Mouse (Mus musculus) heart, embryonic 13.5 days (tissue): ENCODE measurements around the gene Sec63. TPM values are rescaled to one million over a fixed set of nuclear protein-coding genes. Genes with fewer than 3 reads are reported as not detected.

ENCODE experiments used
- ATAC-seq: fragments of 200-750 bp; cut with Nextera tagmentation; 2 replicates; pipeline ENCODE4 v1.8.0; 2017; ENCODE audit warnings: moderate TSS enrichment; ENCODE audit not compliant: insufficient number of reproducible peaks, low FRiP score, low TSS enrichment; ENCODE audit errors: extremely low read depth
- H3K27ac ChIP-seq: fragments of 300-500 bp; sonication (generic); replicated peaks from 2 replicates; pipeline ENCODE4 v1.5.1; 2015; ENCODE audit warnings: moderate library complexity, mild to moderate bottlenecking, inconsistent platforms
- H3K27me3 ChIP-seq: fragments of 300-500 bp; sonication (generic); replicated peaks from 2 replicates; pipeline ENCODE4 v1.6.1; 2015; ENCODE audit warnings: mild to moderate bottlenecking, inconsistent platforms
- H3K36me3 ChIP-seq: fragments of 300-500 bp; sonication (generic); 2 replicates; pipeline ENCODE4 v1.6.1; 2015; ENCODE audit warnings: mild to moderate bottlenecking, inconsistent platforms
- H3K4me1 ChIP-seq: fragments of 300-500 bp; sonication (generic); 2 replicates; pipeline ENCODE4 v1.6.1; 2015; ENCODE audit warnings: inconsistent platforms
- H3K4me2 ChIP-seq: fragments of 300-500 bp; sonication (generic); 2 replicates; pipeline ENCODE4 v1.6.1; 2015; ENCODE audit warnings: inconsistent platforms, mild to moderate bottlenecking, moderate library complexity
- H3K4me3 ChIP-seq: fragments of 300-500 bp; sonication (generic); 2 replicates; pipeline ENCODE4 v1.5.1; 2015; ENCODE audit warnings: moderate library complexity, mild to moderate bottlenecking, inconsistent platforms
- H3K9ac ChIP-seq: fragments of 300-500 bp; sonication (generic); 2 replicates; pipeline ENCODE4 v1.6.1; 2015; ENCODE audit warnings: inconsistent platforms, mild to moderate bottlenecking, moderate library complexity
- H3K9me3 ChIP-seq: fragments of 300-500 bp; sonication (generic); 2 replicates; pipeline ENCODE4 v1.6.1; 2016; ENCODE audit warnings: inconsistent platforms
- WGBS: fragments of 180-500 bp; shearing (Covaris S2); methylation state at CpG from one replicate; pipeline ENCODE4 v1.1.7; 2015; ENCODE audit warnings: mixed read lengths; 5-methylcytosine and 5-hydroxymethylcytosine counted together
- polyA plus RNA-seq: library from polyadenylated mRNA; unstranded; fragments of >200 nt; fragmentation: Nextera tagmentation; extraction: Ambion mirVana; gene quantifications from 2 replicates; pipeline ENCODE4 v1.2.1, GENCODE M21; 2015

The Sec63 gene
- polyA plus RNA-seq, 1 experiment from 2014 or later = 14.7 TPM

- Histone ChIP-seq H3K4me2 (peak overlapping the region; percentile 85), H3K4me1 (peaks cover 33% of the 10 kb centered on the region), H3K27ac (no peak overlapping the region), H3K4me3 (peak overlapping the region; percentile 90; the same call in 1 of the 2 replicates), H3K9me3 (no peaks in the 10 kb centered on the region), H3K36me3 (no peaks in the 10 kb centered on the region), H3K27me3 (no peaks in the 10 kb centered on the region), H3K9ac (no peak overlapping the region)
- ATAC-seq = no peak
- 50% methylated on average over 8 of the region's 8 CpGs for WGBS
Observed at GRCm38 (mm10) chr10:42760329-42760728, 967 bp upstream of the Sec63 start.

GRCm38 (mm10) chr10:42761901-42762669 lies 789 bp downstream of the Sec63 start:
- H3K36me3 ChIP-seq = 0 out of 2 replicates have a peak, but pooled peaks cover 5% of the 10 kb centered on the region
- H3K9me3 ChIP-seq = no peaks in the 10 kb centered on the region
- H3K4me2 ChIP-seq = peak overlapping the region; percentile 85
- no peaks in the 10 kb centered on the region for H3K27me3 ChIP-seq
- peaks cover 35% of the 10 kb centered on the region for H3K4me1 ChIP-seq
- peak overlapping the region; percentile 93 for H3K27ac ChIP-seq
- H3K4me3 ChIP-seq = peak overlapping the region; percentile 90
- peak overlapping the region; percentile 97 for H3K9ac ChIP-seq
- WGBS = under 1% methylated on average over 63 of the region's 66 CpGs
- ATAC-seq = peak; percentile 59

- H3K4me2 ChIP-seq = peak overlapping the region; percentile 85
- H3K27ac ChIP-seq = peak overlapping the region; percentile 93
- H3K36me3 ChIP-seq = 0 out of 2 replicates have a peak, but pooled peaks cover 7% of the 10 kb centered on the region
- no peak for ATAC-seq
- peak overlapping the region; percentile 97 for H3K9ac ChIP-seq
- no peaks in the 10 kb centered on the region for H3K27me3 ChIP-seq
- H3K9me3 ChIP-seq = no peaks in the 10 kb centered on the region
- 1% methylated on average over 6 of the region's 6 CpGs for WGBS
- peak overlapping the region; percentile 90 for H3K4me3 ChIP-seq
- H3K4me1 ChIP-seq = peaks cover 35% of the 10 kb centered on the region
Observed at GRCm38 (mm10) chr10:42762670-42763058, 1.4 kb downstream of the Sec63 start.

- Histone ChIP-seq H3K4me1 (peaks cover 35% of the 10 kb centered on the region), H3K36me3 (0 out of 2 replicates have a peak, but pooled peaks cover 7% of the 10 kb centered on the region), H3K4me3 (peak overlapping the region; percentile 90), H3K9me3 (no peaks in the 10 kb centered on the region), H3K27me3 (no peaks in the 10 kb centered on the region), H3K4me2 (peak overlapping the region; percentile 85), H3K9ac (peak overlapping the region; percentile 97), H3K27ac (no peak overlapping the region)
- WGBS = 50% methylated on average over 4 of the region's 4 CpGs
- ATAC-seq = no peak
Observed at GRCm38 (mm10) chr10:42763246-42763645, 1.9 kb downstream of the Sec63 start.

GRCm38 (mm10) chr10:42765344-42765743 lies 4.0 kb downstream of the Sec63 start:
- no peaks in the 10 kb centered on the region for H3K9me3 ChIP-seq
- no peak overlapping the region for H3K4me3 ChIP-seq
- H3K4me1 ChIP-seq = peaks cover 34% of the 10 kb centered on the region
- no peaks in the 10 kb centered on the region for H3K27me3 ChIP-seq
- 0 out of 2 replicates have a peak, but pooled peaks cover 7% of the 10 kb centered on the region for H3K36me3 ChIP-seq
- no peak for ATAC-seq
- H3K9ac ChIP-seq = no peak overlapping the region
- H3K4me2 ChIP-seq = no peak overlapping the region
- H3K27ac ChIP-seq = no peak overlapping the region

GRCm38 (mm10) chr10:42775450-42775849 lies 14.2 kb downstream of the Sec63 start:
- ATAC-seq = no peak
- H3K4me3 ChIP-seq = no peak overlapping the region
- no peak overlapping the region for H3K27ac ChIP-seq
- H3K4me1 ChIP-seq = peaks cover 3% of the 10 kb centered on the region; the same call in 1 of the 2 replicates
- no peaks in the 10 kb centered on the region for H3K27me3 ChIP-seq
- H3K9me3 ChIP-seq = no peaks in the 10 kb centered on the region
- 68% methylated on average over 3 of the region's 3 CpGs for WGBS
- no peak overlapping the region for H3K4me2 ChIP-seq
- no peak overlapping the region for H3K9ac ChIP-seq
- H3K36me3 ChIP-seq = no peaks in the 10 kb centered on the region

GRCm38 (mm10) chr10:42780753-42781152 lies 19.5 kb downstream of the Sec63 start:
- Histone ChIP-seq H3K4me2 (no peak overlapping the region), H3K36me3 (peaks cover 13% of the 10 kb centered on the region), H3K27me3 (no peaks in the 10 kb centered on the region), H3K27ac (no peak overlapping the region), H3K9me3 (no peaks in the 10 kb centered on the region), H3K4me1 (peaks cover 19% of the 10 kb centered on the region), H3K9ac (no peak overlapping the region), H3K4me3 (no peak overlapping the region)
- WGBS = 84% methylated on average over 2 of the region's 2 CpGs
- ATAC-seq = no peak

GRCm38 (mm10) chr10:42781672-42782071 lies 20.4 kb downstream of the Sec63 start:
- ATAC-seq = no peak
- H3K9ac ChIP-seq = no peak overlapping the region
- H3K27ac ChIP-seq = no peak overlapping the region
- H3K36me3 ChIP-seq = peaks cover 21% of the 10 kb centered on the region
- 50% methylated on average over 3 of the region's 3 CpGs for WGBS
- H3K4me2 ChIP-seq = no peak overlapping the region
- peaks cover 19% of the 10 kb centered on the region for H3K4me1 ChIP-seq
- H3K27me3 ChIP-seq = no peaks in the 10 kb centered on the region
- no peaks in the 10 kb centered on the region for H3K9me3 ChIP-seq
- H3K4me3 ChIP-seq = no peak overlapping the region

GRCm38 (mm10) chr10:42800922-42801321 lies 39.6 kb downstream of the Sec63 start:
- H3K27me3 ChIP-seq = no peaks in the 10 kb centered on the region
- H3K36me3 ChIP-seq = peaks cover 78% of the 10 kb centered on the region
- no peaks in the 10 kb centered on the region for H3K9me3 ChIP-seq
- no peaks in the 10 kb centered on the region for H3K4me1 ChIP-seq
- H3K27ac ChIP-seq = no peak overlapping the region
- H3K4me3 ChIP-seq = no peak overlapping the region
- 77% methylated on average over 3 of the region's 3 CpGs for WGBS
- H3K9ac ChIP-seq = no peak overlapping the region
- no peak overlapping the region for H3K4me2 ChIP-seq
- ATAC-seq = no peak

GRCm38 (mm10) chr10:42825923-42826322 lies 64.6 kb downstream of the Sec63 start:
- 78% methylated on average over 6 of the region's 6 CpGs for WGBS
- Histone ChIP-seq H3K9ac (no peak overlapping the region), H3K36me3 (peaks cover 86% of the 10 kb centered on the region), H3K4me1 (no peaks in the 10 kb centered on the region), H3K9me3 (no peaks in the 10 kb centered on the region), H3K27ac (no peak overlapping the region), H3K4me3 (no peak overlapping the region), H3K4me2 (no peak overlapping the region), H3K27me3 (no peaks in the 10 kb centered on the region)
- no peak for ATAC-seq

GRCm38 (mm10) chr10:42827155-42827554 lies 65.9 kb downstream of the Sec63 start:
- Histone ChIP-seq H3K36me3 (peaks cover 89% of the 10 kb centered on the region), H3K9ac (no peak overlapping the region)

GRCm38 (mm10) chr10:42830007-42830406 lies 68.7 kb downstream of the Sec63 start:
- Histone ChIP-seq H3K9me3 (no peaks in the 10 kb centered on the region), H3K4me1 (no peaks in the 10 kb centered on the region), H3K9ac (no peak overlapping the region), H3K27me3 (no peaks in the 10 kb centered on the region), H3K4me3 (no peak overlapping the region), H3K36me3 (peaks cover 89% of the 10 kb centered on the region), H3K27ac (no peak overlapping the region), H3K4me2 (no peak overlapping the region)
- no peak for ATAC-seq
- 77% methylated on average over 2 of the region's 2 CpGs for WGBS

More at GRCm38 (mm10) chr10:42827155-42827554, 65.9 kb downstream of the Sec63 start:
- no peak overlapping the region for H3K4me3 ChIP-seq
- H3K4me1 ChIP-seq = no peaks in the 10 kb centered on the region
- no peak for ATAC-seq
- no peak overlapping the region for H3K4me2 ChIP-seq
- 87% methylated on average over 5 of the region's 5 CpGs for WGBS
- H3K9me3 ChIP-seq = no peaks in the 10 kb centered on the region
- no peak overlapping the region for H3K27ac ChIP-seq
- H3K27me3 ChIP-seq = no peaks in the 10 kb centered on the region
